Mouse (Mus musculus) cerebellum, postnatal 4 days (tissue): ENCODE measurements at regions not wholly inside any gene's neighbourhood (a gene's known extent, or its start where the extent isn't known, plus 50 kb on each side); places are given as distances from the start of the nearest gene placed in this dataset.

Experiments used
- DNase-seq, 2 experiments: peaks; one replicate each; pipeline ENCODE4 v3.0.0; 2022; ENCODE audit warnings: low spot score in 2 of 2, mixed read lengths in 1 of 2

DNA sequence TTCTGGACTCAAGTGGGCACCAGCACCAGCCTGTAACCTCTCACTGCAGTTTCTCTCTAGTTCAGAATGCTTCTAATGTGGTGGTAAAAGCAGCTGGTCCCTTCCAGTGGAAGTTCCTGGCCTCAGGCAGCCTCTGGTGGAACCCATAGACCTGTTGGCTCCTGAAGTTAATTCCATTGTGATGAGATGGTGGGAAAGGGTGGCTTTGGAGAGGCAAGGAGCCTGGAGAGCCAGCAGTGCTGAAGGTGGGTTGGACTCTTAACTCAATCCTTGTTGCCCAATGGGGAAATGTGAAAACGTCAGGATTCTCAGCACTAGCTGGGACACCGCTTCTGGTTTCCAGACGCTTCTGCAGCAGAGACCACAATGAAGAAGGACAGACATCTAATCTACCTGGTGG, 210.9 kb downstream of the Opa1 start:
- no peak for DNase-seq

DNA sequence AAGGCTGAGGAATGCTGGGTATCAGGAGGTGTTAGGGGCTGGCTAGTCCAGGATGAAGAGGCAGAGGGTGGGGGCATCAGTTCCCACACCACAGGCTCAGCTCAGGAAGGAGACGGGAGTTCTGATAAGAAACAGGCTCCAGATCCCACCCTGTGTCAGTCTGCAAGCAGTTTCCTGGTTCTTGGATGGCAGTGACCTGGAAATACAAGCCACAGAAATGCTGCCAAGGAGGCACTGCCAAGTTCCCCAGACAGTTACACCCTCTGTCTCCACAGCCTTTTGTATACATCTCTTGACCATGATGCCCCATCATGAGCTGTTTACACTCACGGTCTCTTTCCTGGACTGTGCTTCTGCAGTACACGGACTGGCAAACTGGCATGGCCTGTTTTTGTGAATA, 220.1 kb downstream of the Opa1 start:
- no peak for DNase-seq

DNA sequence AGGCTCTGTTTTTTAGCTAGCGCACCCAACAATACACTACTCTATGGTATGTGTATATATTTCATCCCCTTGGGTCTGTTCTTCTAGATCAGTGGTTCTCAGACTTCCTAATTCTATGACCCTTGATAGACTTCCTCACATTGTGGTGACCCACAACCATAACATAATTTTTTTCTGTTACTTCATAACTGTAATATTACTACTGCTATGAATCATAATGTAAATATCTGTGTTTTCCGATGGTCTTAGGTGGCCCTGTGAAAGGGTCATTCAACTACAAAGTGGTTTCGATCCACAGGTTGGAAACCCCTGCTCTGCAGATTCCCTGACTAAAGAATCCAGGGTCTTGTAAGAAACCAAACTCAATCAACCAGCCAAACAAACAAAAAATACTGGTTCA, 220.8 kb downstream of the Opa1 start:
- DNase-seq = no peak

DNA sequence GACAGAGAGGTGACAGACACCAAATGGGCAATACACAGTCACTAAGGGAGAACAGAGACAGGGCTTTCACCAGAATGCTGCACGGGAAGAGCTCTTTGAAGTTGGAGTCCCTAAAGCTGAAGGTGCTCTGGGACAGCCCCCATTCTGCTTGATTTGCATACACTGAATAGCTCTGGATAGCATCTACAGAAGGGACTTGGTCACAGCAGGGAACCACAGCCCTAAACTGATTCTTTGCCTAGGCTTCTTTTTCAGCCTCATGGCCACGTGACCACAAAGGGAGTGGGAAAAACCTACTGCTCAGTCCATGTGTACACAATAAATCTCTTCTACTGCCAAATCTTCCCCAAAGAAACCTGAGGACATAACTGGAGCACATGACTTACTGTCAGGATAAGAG, 221.3 kb downstream of the Opa1 start:
- DNase-seq = no peak

DNA sequence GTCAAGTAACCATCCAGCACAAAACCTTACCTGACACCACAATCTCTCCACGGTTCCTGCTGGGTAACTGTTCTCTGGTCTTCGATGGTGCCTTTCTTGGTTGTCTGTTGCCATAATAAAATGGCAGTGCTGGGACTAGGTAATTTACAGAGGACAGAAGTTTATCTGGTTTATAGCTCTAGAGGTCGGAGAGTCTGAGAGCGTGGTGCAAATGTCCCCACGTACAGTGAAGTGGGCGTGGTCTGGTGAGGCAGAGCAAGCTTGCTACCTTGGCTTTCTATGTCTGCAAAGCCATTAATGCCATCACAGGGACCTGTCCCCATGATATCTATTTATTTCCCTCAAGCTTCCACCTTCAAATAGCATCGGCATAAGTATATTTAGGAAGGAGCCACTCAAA, 223.0 kb downstream of the Opa1 start:
- no peak for DNase-seq

DNA sequence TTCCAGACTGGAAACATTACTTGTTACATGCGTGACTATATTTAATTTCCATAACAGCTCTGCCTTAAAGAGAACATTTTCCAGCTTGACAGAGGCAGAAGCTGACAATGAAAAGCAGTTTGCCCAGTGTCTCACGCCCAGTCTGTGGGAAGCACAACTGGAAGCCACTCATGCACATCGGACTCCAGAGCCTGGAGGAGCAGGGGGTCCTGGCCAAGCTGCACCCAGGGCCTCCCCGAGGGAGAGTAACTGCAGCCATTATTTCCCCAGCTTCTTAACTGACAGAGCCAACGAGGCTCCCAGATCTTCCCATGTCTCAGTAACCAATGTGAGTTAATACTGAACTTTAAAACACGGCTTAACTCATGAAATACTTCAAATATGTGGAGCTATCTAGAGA, 223.5 kb downstream of the Opa1 start:
- DNase-seq = no peak

DNA sequence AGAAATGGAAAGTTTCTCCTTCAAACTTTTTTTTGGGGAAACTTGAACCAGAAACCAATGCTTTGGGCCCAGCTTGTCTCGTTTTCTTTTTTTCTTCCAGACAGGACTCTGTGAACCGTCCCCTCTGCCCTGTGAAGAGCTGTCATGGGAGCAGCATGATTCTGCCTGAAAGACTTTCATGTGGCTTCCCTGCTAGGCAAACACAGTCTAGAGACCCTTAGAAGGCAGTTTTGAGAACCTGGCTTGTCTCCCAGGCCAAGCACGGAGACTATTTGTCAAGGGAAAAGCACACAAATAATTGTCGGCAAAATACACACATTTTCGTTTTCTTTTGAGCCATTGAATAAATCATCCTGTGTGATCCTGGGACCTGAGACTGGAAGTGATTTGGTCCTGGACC, 228.7 kb downstream of the Opa1 start:
- no peak for DNase-seq

DNA sequence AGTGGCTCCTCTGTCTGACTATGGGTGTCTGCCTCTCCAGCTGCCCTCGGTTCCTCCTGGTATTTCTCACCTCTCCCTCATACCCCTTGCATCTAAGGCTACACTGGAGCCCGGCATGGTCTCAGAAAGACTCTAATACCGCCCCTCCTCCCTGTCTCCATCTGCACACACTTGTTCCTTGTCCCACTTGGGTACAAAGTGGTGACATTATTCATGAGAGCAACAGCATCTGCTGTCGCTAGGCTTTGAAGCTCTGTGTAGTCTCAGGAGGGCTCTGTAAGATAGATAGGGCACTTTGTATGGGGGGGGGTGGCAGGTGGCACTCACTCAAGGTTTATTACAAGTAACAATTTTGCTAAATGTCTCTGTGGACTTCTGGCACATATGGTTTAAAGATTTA, 229.7 kb downstream of the Opa1 start:
- no peak for DNase-seq

DNA sequence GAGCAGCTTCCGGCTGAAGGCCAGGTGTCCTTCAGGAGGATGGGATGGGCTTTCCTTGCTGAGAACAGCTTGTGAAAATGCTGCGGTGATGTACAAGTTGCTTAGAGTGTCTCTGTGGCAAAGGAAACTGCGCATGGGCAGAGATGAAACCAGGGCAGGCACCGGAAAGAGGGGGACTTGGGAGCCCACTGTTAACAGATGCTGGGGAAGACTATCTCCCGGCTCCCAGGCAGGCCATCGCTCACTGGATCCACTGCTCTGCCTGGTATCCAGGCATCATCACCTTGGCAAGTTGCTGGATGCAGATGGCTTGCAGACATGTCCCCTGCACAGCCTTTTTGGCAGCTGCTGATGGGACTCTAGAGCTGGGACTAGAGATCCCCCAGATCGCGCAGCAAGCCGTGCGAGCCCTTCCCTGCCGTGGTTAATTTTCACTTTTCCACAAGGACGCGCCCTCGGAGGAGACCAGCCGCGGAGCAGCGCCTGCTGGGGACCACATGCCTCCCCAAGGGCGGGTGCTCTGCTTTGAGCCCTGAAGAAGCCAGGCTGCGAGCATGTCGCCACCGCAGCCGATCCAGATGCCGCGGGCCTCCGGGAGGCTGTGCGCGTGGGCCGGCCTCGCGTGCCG, 234.4 kb downstream of the Opa1 start:
- DNase-seq = peak in 1 of 2 experiments; percentile 62

DNA sequence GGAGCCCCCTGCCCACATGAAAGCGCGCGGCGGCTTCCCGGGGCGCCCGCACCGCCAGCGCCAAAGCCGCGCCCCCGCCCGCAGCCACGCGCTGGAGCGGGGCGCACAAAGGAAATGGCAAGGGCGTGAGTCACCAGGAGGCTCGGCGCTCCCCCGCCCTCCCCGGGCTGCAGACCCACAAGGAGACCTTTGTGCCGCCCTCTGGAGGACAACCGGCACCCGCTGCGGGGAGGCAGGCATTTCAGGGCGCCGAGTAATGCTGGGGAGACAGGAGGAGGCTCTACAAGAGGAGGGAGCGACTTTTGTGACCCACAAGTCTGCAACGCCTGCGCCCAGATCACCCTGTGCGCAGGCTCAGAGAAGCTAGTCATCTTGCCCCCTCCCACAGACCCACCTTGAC, 234.9 kb downstream of the Opa1 start:
- peak; percentile 52 to 68 for DNase-seq

DNA sequence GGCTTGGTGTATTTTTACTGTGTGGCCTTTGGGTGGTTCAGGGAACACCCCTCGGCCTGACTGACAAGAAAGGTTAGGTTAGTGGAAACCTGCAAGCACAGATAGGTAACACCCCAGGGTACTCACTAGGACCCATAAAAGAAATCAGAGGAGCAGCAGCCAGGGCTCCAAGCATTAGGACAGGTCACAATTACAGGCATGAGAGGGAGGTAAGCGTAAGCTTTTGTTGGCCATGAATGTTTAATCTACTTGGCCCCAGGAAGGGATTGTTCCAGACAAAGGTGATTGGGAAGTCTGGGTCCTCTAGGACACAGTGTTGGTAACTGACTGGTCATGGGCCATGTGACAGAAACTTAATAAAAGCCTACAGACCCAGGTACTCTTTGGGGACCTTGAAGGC, 235.5 kb downstream of the Opa1 start:
- DNase-seq = no peak

DNA sequence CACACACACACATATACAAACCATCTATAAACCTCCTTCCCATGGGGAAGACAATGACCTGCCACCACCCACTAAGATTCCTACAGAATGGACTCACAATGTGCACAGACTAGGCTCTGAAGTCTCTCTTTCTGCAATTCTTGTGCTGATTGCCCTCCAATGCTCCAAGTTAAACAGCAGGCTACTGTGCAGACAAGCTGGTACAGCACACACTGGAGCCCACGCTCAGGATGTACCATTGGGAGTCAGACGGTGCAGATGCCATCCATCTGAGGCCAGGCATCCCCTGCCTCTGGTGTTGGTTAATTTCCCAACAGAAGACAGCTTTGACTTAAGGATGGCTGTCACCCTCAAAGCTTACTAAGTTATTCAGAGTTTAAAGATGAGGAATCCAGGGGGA, 236.1 kb downstream of the Opa1 start:
- DNase-seq = no peak

DNA sequence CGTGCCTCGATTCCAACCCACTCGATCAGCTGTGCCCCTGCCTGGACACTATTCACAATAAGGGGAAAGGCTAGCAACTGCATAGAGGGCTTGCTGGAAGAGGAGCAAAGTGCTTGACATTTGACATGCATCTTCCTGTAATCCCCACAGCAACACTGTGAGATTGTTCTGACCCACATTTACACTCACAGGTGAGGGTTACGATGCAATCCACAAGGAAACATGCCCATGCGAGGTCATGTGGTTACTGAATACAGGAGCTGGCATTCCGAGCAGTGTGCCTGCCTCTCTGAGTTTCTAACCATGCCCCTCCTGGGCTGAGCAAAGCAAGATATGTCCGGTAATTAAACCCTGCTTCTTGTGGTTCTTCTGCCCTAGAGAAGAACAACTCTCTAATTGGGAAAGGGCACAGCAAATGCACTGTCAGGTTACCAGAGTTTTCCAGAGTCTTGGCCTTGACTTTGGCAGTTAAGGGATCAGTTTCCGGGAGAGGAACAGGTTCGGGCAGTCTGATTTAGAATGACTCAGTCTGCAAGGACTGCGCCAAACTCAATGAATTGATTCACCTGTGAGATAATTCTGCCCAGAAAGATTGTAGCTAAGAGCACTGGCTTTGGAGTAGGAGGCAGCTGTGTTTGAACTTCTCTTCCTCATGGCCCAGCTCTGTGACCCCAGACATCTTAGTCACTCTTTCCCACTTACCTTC, 236.7 kb downstream of the Opa1 start:
- DNase-seq = no peak

DNA sequence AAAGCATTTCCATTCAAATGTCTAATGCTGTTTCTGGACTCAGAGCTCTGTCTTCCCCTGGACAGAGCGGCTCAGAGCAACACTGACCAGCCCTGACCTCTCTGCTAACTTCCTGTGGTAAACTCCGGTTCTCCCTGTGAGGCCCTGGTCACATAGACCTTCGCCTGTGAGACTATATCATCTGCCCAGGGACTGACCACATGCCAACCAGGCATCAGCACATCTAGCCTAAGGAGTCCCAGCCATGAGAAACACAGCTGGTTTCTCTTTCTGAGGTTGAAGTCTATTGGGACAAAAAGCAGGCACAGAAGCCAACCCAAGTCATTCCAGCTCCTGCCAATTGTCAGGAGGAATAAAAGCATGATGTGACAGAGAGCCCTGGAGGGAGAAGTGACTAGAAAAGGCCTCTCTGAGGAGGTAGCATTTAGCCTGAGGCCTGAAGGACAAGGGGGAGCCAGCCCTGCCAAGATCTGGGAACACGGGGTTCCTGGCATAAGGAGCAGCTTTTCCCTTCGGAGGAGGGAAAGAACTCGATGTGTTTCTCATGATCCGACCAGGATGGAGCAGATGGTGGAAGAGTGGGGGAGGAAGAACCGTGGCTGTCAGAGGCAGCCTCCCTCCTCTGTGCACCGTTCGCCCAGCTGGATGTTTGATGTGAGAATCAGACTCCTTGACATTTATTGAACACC, 237.7 kb downstream of the Opa1 start:
- DNase-seq = peak in 1 of 2 experiments; percentile 42

DNA sequence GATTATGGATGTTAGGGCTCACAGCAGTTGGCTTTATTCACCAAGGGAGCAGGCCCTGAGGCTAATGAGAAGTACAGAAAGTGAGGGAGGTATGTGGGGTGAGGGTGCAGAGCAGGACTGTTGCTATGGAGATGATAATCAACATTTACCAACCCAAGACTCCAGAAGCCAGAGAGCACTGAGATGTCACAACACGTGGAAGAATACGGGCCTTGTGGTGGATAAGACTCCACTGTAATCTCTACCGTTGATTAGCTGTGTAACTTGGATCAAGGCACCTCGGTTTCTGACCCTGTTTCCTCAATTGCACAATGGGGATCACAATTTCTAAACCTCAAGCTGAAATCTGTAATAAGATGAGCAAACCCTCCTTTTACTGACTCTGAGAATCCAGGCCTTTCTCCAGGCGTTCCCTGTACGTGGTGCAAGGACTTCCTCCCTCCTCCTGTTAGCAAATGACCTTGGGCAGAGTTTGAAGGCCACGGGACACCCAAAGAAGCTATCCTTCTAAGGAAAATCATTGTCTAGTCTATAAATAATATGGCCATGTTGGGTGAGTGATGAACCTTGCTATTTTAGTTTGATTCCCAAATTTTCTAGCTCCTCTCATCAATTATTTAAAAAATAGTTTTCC, 239.8 kb downstream of the Opa1 start:
- DNase-seq = no peak

DNA sequence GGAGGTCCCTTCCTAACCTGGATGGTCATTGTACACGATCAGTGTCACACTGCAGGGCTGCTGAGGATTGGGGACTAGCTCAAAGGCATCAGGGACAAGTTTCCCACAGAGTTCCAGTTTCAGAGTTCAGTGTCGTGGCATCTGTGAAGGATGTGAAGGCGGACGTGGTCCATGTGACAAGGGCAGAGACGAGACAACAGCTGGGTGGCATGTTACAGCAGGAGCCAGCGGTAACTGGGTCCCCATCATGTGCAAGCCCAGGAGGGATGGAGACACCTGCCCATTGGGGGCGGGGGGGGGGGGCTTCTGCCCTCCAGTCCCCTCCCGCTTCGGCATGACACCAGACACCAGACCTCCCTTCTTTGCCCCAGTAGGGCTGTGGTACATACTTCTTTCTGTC, 241.6 kb downstream of the Opa1 start:
- DNase-seq = no peak

DNA sequence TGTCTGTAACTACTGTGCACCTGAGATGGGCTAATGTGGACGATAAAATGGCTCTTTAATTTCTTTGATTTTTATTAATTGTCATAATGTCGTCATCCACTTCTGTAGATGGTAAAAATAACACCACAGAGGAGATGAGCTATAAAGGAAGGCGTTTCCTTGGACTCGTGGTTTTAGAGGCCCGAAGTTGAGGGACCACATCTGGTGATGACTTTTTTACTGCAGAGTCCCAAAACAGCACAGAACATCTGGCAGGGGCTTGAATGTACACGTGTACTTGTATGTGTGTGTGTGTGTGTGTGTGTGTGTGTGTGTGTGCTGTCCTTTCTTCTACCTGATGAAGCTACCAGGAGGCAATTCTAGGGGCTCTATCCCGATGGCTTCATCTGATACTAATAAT, 242.1 kb upstream of the Hes1 start:
- no peak for DNase-seq

DNA sequence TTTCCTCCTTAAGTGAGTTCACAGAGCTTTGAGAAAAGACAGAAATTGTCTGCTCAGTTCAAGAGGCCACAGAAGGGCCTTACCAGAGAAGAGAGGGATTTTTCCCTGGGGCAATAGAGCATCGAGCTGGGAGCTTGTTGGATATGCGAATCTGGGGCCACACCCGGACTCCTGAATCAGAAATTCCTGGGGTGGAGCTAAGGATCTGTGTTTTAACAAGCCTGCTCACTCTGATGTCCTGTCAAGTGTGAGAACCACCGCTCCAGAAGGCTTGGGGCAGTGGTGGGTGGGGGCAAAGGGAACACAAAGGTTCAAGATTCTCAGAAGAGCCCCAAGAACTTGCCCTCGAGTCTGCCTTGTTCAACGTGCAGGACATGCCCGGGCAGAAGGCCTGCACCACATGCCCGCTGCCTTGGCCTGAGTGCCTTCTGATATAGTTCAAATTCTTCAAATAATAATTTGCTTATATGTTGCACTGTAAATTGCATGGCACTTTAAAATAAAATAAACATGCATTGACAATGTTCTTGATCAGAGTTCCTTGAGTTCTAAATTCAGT, 241.3 kb upstream of the Hes1 start:
- no peak for DNase-seq

DNA sequence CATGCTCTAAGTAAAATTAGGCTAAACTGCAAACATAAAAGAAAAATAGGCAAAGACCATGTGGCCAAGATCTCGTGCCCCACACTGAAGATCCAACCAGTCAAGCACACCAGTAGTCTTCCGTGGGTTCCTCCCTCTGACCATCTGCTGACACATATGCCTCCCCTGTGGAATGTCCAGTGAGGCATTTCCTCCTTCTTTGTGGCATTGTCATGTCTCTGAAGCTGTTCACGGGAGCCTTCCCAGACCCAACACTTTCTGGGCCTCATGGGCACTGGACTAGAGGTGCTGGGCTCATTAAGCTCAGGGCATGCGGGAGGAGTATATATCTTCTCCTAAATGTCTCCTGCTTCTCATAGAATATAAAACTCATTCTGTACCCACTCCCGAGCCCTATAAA, 237.3 kb upstream of the Hes1 start:
- DNase-seq = no peak

DNA sequence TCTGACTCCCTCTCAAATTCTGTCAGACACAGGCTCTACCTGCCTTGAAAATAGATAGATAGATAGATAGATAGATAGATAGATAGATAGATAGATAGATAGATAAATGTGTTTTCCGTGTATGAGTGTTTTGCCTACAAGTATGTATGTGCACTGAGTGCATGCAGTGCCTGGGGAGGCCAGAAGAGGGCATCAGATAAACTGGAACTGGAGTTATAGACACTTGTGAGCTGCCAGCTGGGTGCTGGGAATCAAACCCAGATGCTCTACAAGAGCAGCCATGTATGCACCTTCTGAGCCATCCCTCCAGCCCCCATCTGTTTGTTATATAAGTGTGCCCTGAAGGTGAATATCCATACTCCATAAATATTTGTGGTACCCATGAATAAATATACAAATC, 236.4 kb upstream of the Hes1 start:
- no peak for DNase-seq

DNA sequence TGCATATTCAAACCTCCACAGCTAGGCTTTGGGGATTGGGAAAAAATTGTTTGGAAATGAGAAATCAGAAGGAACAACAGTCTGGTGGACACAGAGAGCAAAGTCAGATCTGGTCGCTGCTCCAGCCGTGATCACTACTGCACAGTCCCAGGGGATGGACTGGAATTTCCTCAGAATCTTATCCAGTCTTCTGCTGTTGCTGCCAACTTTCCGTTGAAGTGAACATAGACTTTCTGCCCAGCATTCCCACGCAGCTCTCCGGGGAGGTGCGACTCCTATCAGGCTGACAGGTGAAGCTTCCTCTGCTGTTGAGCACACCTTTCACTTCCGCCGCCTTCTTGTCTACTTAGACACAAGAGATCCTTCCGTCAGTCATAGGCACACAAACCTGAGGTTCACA, 234.7 kb upstream of the Hes1 start:
- DNase-seq = no peak

DNA sequence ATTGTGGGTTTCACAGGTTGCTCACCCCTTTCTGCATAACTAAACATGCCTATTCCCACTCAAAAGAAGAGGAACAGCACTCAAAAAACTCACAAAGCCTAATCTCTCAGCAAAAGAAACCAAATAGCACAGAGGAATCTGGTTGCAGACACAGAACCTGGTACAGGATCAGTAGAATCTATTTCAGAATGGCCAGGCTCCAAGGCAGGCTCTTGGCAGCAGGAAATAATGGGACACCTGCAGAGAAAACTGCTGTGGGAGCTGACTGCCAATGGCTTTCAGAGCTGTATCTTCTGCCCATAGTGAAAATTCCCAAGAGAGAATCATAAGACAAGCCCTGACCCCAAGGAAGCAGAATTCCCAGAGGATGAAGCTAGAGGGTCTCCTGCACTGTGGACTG, 234.1 kb upstream of the Hes1 start:
- DNase-seq = no peak

DNA sequence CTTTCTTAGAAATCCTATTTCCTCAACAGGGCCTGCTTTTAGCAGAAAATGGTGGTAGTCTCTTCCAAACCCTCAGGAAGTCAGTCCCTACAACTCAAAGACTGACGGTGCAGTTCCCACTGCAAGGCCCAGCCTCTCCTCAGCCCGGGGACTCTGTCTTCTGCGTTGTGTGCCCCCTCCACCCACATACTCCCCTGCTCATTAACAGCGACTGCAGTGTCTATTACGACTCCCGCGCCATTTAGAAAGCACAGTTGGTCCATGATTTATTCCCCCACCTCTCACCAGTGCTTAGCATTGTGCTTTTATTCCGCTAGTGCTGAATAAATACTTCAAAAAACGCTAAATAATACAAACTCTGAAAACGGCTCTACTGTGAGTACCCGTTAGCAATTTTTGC, 230.9 kb upstream of the Hes1 start:
- DNase-seq = no peak
